Mouse (Mus musculus): ENCODE data around the gene Adamtsl1.

Adamtsl1 gene

GRCm38 (mm10) chr4:85513792-85514191 lies at the start of gene Adamtsl1:
Gene Adamtsl1, plus strand, starts transcription at chr4:85514172.
- no peak for DNase-seq (ENCODE audit: low spot score)

- no peak for DNase-seq (ENCODE audit: low spot score)
These were observed 30.4 kb upstream of the Adamtsl1 start for GRCm38 (mm10) chr4:85483586-85483985.

- DNase-seq (ENCODE audit: low spot score), result no peak
These were observed 27.5 kb upstream of the Adamtsl1 start for GRCm38 (mm10) chr4:85486316-85486946.

- DNase-seq (ENCODE audit: low spot score), result no peak
These were observed 8.3 kb upstream of the Adamtsl1 start for GRCm38 (mm10) chr4:85505718-85506117.

GRCm38 (mm10) chr4:85506976-85507375 lies 7.0 kb upstream of the Adamtsl1 start:
- DNase-seq (ENCODE audit: low spot score), result no peak

- no peak for DNase-seq (ENCODE audit: low spot score)
These were observed 6.5 kb upstream of the Adamtsl1 start for GRCm38 (mm10) chr4:85507491-85507890.

- DNase-seq (ENCODE audit: low spot score), result peak; percentile 2
These were observed 684 bp upstream of the Adamtsl1 start for GRCm38 (mm10) chr4:85513288-85513687.

- peak; percentile 70 for DNase-seq (ENCODE audit: low spot score)
These were observed 271 bp downstream of the Adamtsl1 start for GRCm38 (mm10) chr4:85514205-85514681.

GRCm38 (mm10) chr4:85526966-85527566 lies 13.1 kb downstream of the Adamtsl1 start:
- DNase-seq (ENCODE audit: low spot score), result peak; percentile 5

- no peak for DNase-seq (ENCODE audit: low spot score)
These were observed 15.9 kb downstream of the Adamtsl1 start for GRCm38 (mm10) chr4:85529852-85530251.

- DNase-seq (ENCODE audit: low spot score), result no peak
These were observed 25.7 kb downstream of the Adamtsl1 start for GRCm38 (mm10) chr4:85539677-85540076.

- no peak for DNase-seq (ENCODE audit: low spot score)
These were observed 29.2 kb downstream of the Adamtsl1 start for GRCm38 (mm10) chr4:85543221-85543620.

- no peak for DNase-seq (ENCODE audit: low spot score)
These were observed 40.7 kb downstream of the Adamtsl1 start for GRCm38 (mm10) chr4:85554696-85555095.

GRCm38 (mm10) chr4:85559753-85560152 lies 45.8 kb downstream of the Adamtsl1 start:
- no peak for DNase-seq (ENCODE audit: low spot score)

GRCm38 (mm10) chr4:85585426-85585825 lies 71.5 kb downstream of the Adamtsl1 start:
- DNase-seq (ENCODE audit: low spot score), result no peak

GRCm38 (mm10) chr4:85588928-85589327 lies 75.0 kb downstream of the Adamtsl1 start:
- no peak for DNase-seq (ENCODE audit: low spot score)

- DNase-seq (ENCODE audit: low spot score), result no peak
These were observed 77.1 kb downstream of the Adamtsl1 start for GRCm38 (mm10) chr4:85591037-85591436.

GRCm38 (mm10) chr4:85594159-85594558 lies 80.2 kb downstream of the Adamtsl1 start:
- no peak for DNase-seq (ENCODE audit: low spot score)

GRCm38 (mm10) chr4:85613331-85613730 lies 99.4 kb downstream of the Adamtsl1 start:
- DNase-seq (ENCODE audit: low spot score), result no peak

- DNase-seq (ENCODE audit: low spot score), result no peak
These were observed 104.8 kb downstream of the Adamtsl1 start for GRCm38 (mm10) chr4:85618746-85619145.

- DNase-seq (ENCODE audit: low spot score), result no peak
These were observed 105.3 kb downstream of the Adamtsl1 start for GRCm38 (mm10) chr4:85619261-85619660.

- DNase-seq (ENCODE audit: low spot score), result no peak
These were observed 115.4 kb downstream of the Adamtsl1 start for GRCm38 (mm10) chr4:85629381-85629780.

- DNase-seq (ENCODE audit: low spot score), result no peak
These were observed 155.3 kb downstream of the Adamtsl1 start for GRCm38 (mm10) chr4:85669271-85669670.

GRCm38 (mm10) chr4:85669735-85670134 lies 155.8 kb downstream of the Adamtsl1 start:
- DNase-seq (ENCODE audit: low spot score), result peak; percentile 6

Data from embryo, embryonic 10.5 days (tissue).